Mouse (Mus musculus) monocyte, adult 5-6 weeks (primary cell): Measurements from ENCODE around the gene Lin7b. TPM values are rescaled to one million over a fixed set of nuclear protein-coding genes. Genes with fewer than 3 reads are reported as not detected.
"Not testable (repeated sequence)": the region's sequence is repeated elsewhere in the genome, so short reads cannot be mapped to it uniquely, and the experiment has no call there.

Source experiments
- ATAC-seq: fragments of 153-309, 156-312 bp; replicated peaks from 2 replicates; pipeline ENCODE4 v1.8.0; 2017; ENCODE audit warnings: mild to moderate bottlenecking; ENCODE audit not compliant: low TSS enrichment, insufficient number of reproducible peaks, severe bottlenecking, poor library complexity, low FRiP score
- total RNA-seq: library from RNA; stranded (forward); fragments of 200-1000, 200-491, 200-594 nt; gene quantifications from 3 replicates; pipeline ENCODE4 v1.2.3, GENCODE M21; 2017

The Lin7b gene
- total RNA-seq, 1 experiment from 2014 or later, result not detected

GRCm38 (mm10) chr7:45396787-45397186 lies 26.4 kb upstream of the Lin7b start:
- no peak for ATAC-seq

DNA sequence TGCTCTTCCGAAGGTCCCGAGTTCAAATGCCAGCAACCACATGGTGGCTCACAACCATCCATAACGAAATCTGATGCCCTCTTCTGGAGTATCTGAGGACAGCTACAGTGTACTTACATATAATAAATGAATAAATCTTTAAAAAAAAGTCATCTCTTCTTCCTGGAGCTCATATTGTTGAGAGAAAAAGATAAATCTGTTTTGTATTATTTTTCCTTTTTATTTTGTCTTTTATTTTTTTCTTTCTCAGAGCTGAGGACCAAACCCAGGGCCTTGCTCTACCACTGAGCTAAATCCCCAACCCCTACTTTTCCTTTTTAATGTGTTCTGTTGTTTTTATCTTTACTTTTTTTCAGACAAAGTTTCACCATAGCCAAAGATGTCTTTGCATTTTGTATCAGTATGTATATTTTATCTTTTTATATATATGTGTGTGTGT lies 26.0 kb upstream of the Lin7b start:
- ATAC-seq, result not testable (repeated sequence)

DNA sequence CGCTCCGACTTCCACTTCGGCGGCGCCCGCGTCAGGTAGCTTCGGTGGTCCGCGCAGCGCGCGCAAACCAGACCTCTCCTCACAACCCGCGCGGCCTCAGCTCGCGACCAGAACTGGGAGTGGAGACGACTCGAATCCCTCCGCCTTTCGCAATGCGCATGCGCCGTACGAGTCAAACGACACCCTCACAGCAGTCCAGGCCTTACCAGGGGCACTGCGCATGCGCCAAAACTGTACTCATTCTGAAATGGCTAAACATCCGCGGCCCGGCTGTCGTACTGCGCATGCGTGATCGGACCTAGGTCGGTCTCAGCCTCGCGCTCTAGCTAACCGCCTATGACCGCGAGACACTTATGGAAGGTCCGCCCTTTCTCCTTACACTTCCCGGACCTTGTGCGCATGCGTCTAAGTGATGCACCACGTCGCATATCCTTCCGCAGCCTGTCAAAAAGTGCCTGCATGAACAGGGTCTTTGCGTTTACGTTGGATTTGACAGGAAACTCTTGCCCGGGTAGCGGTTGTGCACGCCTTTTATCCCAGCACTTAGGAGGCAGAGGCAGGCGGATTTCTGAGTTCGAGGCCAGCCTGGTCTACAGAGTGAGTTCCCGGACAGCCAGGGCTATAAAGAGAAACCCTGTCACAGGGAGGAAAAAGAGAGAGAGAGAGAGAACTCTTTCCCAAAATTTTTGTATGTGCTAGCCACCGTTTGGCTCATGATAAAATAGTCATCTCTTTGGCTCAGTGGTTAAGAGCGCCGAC lies 25.4 kb upstream of the Lin7b start, which contains the start of gene Snrnp70:
Gene Snrnp70 (minus strand): TSS at position 165 of the 759 bp plus-strand sequence.
- peak; percentile 98 for ATAC-seq

DNA sequence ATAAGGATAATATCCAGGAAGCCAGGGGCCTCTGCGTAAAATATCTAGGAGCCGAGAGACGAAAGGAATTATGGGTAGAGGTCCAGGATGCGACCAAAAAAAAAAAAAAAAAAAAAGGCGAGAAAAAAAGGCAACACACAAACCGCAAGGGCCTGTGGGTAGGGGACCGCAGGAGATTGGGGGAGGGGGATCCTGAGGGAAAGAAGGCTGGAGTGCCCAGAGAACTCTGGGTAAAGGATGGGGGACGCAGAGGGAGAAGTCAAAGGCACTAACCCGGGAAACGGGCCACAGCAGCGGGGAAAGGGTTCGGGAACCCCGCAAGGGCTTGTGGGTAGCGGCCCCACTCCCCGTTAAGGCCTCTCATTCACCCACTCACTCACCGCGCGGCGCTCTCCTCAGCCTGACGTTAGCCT lies 24.8 kb upstream of the Lin7b start:
- peak; percentile 41 for ATAC-seq

DNA sequence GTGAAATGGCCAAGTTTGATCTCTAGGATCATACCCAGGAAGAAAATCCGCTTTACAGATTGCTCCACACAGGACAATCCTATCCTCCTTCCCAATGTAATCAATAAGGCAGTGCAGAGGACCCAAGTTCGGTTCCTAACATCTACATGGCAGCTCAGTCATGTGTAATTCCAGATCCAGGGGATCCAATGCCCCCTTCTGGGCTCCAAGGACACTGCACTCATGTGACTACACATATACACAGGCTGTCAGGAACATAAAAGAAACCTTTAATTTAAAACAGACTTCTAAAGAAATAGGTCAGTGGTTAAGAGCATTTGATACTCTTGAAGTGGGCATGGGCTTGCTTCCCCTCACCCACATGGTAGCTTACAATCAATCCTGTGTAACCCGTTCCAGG lies 15.7 kb upstream of the Lin7b start:
- no peak for ATAC-seq

- no peak for ATAC-seq
Observed at GRCm38 (mm10) chr7:45376057-45376456, 5.7 kb upstream of the Lin7b start.

DNA sequence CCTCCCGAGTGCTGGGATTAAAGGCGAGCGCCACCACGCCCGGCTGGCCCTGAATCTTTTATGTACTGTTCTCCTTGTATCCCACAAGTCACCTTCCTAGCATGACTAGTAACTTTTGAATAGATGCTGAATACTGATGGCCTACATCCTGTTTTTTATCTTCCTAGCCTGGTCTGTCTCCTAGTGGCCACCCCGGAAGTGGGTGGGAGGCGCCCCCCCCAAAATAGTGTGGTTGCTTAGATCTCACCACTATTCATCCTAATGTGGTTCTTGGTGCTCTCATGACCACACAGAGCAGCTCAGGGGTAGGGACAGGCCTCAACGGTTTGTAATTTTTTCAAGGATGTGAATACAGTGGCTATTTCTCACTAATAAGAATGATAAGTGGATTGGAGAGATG lies 4.2 kb upstream of the Lin7b start:
- no peak for ATAC-seq

DNA sequence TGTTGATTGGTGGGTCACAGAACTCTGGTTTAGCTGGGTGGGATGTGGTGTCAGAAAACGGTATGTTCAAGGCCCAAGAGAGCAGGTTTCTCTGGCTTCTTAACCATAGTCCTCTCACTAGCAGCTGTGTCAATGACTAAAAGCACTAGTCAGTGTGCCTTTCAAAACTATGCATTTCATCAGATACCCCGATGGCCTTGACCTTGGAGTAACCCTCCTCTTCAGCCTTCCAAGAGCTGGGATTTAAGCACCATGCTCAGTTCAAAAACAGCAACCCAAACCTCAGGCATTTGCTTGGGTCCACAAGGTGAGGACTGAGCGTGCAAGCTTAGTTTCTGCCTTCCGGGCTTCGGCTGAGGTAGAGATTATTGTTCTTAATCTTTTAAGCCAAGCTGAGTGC lies 2.0 kb upstream of the Lin7b start:
- no peak for ATAC-seq

DNA sequence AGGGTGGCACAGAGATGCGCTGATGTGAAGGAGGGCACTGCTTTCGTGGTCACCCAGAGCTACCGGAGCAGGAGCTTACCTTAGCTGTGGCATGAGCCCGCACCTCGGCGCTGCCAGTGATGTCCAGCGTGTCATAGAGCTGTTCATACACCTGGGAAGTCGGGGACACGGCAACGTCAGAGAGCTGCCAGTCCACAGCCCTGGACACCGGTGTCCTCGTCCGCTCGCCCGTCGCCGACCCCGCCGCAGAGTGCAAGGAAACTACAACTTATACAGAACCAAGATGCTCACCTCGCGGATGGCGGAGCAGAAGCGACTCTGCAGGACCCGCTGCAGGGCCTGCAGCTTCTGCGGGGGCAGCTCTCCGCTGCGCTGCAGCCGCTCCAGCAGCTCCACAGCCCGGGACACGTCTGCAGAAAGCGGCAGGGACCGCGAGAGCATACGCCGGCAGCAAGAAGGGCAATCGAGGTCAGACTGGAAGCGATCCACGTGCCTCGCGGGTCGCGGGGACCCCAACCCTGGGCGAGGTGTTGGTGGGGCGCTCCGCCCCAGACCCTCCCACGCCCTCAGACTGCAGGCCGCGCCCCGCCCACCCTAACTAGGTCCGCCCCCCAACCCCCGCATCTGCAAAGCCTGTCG lies 428 bp downstream of the Lin7b start:
- ATAC-seq, result no peak

DNA sequence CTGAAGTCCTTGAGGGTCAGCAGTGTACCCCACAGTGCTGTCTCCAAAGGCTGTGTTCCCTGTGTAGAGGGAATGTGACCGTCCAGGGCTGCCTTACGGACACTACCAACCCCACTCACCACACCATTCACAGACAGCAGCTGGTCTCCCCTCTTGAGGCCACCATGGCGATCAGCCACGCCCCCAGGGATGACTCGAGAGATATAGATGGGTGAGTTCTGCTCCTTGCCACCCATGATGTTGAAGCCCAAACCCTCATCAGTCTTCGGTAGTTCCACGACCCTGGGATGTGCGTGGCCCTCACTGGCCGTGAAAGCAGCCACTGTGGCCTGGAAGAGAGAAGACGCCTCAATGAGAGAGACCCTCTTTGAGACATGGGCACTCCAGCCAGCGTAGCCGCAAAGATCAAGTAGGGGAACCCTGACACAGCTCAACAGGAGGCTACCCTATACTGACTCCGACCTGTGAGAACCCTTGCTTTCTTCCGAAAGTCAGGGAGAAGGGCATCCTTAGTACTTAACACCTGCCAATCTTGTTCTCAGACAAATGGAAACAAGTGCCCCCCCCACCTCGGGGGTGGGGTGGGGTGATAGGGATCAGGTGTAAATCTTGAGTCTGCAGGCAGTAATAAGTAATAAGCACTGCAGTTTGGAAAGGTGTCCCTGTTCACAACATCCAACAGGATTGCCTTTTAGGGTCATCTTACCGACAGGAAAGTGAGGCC lies 1.2 kb downstream of the Lin7b start:
- no peak for ATAC-seq

GRCm38 (mm10) chr7:45368178-45368577 lies 2.2 kb downstream of the Lin7b start:
- ATAC-seq, result no peak

- ATAC-seq, result peak; percentile 82
Observed at GRCm38 (mm10) chr7:45367020-45367880, 3.1 kb downstream of the Lin7b start.

DNA sequence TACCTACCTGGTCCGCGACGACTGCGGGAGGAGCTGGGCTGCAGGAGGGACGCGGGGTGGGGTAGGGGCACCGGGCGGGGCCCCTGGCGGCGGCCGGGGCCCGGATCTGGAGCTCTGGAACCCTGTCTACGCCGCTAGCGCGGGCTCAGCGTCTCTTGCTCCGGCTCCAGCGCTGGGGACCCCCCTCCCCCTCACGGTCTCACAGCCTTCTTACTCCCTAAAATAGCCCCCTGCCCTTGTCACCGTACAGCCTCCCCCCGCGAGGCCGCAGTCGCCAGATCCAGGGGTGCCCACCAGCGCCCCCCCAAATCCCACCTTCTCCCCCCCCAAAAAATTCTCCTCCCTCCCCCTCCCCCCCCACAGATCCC lies 3.7 kb downstream of the Lin7b start, which contains the start of gene Ppfia3:
Gene Ppfia3 (minus strand): TSS at position 368 of the 368 bp plus-strand sequence.
- no peak for ATAC-seq

GRCm38 (mm10) chr7:45365742-45366651 lies 4.4 kb downstream of the Lin7b start:
- no peak for ATAC-seq

DNA sequence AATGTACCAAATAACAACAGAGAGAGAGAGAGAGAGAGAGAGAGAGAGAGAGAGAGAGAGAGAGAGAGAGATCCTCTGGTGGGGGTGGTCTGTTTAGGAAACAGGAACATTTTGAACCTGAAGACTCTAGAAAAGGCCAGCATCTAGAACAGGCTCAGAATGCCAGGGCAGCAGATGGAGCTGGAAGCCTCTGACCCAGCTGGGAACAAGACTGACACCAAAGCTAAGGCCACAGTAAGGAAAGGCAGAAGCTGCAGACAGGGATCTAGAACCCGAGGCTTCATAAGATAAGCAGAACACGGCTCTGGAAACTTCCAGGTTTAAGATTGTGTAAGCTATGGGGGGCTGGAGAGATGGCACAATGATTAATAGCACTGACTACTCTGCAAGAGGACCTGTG lies 6.4 kb downstream of the Lin7b start:
- ATAC-seq, result no peak

- ATAC-seq, result no peak
Observed at GRCm38 (mm10) chr7:45362801-45363200, 7.6 kb downstream of the Lin7b start.

- peak; percentile 68 for ATAC-seq
Observed at GRCm38 (mm10) chr7:45361243-45361804, 9.1 kb downstream of the Lin7b start.
